Mouse (Mus musculus): ENCODE measurements around the gene Cep57l1.
"Not testable (repeated sequence)": the region's sequence is repeated elsewhere in the genome, so short reads cannot be mapped to it uniquely, and the experiment has no call there.

Gene Cep57l1

DNA sequence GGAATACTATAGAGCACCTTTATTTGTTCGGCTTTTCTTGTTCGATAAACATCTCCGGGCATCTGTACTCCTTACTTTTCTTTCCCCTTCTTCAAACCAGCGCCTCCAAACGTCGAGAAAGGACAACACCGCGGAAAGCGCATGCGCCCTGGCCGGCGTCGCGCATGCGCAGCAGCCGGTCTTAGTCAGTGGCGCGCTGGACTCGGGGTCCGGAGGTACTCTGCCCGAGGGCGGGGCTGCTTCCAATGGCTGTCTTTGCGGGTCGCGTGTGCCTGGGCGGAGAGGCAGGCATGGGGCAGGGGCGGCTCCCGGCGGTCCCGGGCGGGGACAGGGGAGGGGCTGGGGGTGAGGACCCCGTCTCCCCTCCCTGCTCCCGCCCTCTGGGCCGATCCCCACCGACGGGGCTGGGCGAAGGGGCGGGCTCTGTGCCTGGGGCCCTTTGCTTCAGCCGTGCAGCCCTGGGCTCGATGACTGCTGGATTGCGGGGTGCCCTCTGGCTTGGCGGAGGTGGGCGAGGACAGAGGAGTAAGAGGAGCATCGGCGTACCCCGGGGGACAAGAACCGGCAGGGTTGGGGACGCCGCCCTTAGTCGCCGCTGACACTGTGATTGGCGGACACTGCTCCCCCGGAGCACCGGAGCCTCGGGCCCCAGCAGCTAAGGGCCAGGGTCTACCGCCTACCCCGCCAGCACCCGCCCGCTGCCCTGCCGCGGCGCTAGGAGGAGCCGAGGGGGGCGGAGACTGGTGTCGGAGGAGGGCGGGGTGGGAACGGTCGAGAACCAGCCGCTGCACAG is at the start of gene Cep57l1, which contains the start of gene Sesn1:
Gene Cep57l1, minus strand, starts transcription at position 101 of the 793 bp plus-strand sequence.
Gene Sesn1, plus strand, starts transcription at position 165 of the 793 bp plus-strand sequence.
- DNase-seq = peak; percentile 95 to 98

DNA sequence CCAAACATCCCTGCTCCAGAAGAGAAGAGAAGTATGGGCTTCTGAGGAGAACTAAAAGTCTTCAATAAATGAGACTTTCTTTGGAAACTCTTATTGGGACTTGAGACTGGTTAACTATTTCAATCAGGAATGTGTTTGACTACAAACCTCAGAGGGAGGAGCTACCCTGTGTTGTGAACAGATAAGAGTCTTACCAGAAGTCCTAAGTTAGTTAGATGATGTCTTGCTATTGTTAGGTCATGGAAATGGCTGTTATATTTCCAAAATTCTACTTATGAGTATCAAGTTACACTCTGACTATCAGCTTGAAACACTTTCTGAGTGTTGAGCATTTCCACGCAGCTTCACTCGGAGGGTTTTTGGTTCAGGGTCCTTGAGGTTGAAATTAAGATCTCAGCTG is 39.0 kb upstream of the Cep57l1 start:
- no peak for DNase-seq

DNA sequence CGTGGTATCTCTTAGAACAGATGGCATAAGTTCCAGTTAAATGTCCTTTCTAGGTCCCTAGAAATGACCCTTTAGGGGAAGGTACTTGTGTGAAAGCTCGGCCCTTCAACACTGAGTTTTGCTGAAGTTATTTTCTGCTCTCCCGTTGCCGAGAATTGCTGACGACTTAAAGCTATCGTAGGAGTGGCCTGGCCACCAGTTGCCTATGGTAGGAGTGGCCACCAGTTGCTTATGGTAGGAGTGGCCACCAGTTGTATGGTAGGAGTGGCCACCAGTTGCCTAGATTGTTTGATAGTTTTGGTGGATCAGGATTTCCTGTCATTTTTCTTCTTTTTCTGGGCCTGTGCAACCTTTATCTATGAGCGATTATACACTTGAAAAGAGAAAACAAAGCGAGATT is 38.1 kb upstream of the Cep57l1 start:
- DNase-seq = no peak

DNA sequence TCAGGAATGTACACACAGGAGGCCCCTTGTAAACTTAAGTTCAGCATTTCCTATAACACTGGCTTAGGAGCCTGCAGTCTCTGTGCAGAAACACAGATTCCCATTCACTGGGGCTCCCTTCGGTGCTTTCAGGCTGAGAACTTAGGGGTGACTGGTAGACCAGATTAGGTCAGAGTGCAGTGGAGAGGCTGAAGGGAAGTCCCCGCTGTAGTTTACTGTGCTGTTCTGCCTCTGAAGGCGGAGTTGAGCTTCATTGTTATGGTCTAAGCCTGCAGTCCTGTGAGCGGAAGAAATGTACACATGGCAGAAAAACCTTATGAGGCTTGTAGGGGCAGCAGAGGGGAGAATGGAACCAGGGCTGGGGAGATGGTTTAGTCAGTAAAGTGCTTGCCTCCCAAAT is 29.2 kb upstream of the Cep57l1 start:
- no peak for DNase-seq

DNA sequence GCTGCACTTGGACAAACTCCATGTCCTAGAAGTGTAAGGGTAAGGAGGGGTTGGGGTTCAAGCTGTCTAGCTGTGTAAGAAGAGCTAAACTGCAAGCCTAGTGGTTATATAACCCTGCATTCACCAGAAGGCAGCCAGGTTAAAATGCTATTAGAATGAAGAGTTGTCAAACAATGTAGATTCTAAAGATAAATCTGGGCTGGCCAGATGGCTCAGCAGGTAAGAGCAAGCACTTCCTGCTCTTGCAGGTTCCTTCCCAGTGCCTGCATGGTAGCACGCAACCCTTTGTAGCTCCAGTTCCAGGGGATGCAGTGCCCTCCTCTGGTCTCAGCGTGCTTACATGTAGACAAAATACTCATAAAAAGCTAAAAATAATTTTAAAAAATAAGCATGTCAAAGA is 24.5 kb upstream of the Cep57l1 start:
- DNase-seq = no peak

DNA sequence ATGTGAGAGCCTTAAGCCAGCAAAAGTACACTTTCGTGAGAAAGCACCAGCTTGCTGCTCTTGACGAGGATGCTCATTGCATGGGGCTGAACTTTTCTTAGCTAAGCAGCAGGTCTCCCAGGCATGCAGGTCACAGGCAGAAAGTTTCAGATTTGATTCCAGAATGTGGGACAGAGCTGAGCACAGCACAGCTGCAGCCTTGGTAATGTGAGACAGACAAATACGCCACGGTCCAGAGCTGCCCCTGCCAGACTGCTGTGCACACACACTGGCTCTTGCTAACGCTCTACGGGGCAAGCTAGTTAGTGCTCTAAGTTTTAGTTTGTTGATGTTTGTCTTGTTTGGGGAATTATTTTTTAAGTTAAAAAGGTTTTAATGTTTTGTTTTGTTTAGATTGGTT is 22.5 kb upstream of the Cep57l1 start:
- DNase-seq = no peak

DNA sequence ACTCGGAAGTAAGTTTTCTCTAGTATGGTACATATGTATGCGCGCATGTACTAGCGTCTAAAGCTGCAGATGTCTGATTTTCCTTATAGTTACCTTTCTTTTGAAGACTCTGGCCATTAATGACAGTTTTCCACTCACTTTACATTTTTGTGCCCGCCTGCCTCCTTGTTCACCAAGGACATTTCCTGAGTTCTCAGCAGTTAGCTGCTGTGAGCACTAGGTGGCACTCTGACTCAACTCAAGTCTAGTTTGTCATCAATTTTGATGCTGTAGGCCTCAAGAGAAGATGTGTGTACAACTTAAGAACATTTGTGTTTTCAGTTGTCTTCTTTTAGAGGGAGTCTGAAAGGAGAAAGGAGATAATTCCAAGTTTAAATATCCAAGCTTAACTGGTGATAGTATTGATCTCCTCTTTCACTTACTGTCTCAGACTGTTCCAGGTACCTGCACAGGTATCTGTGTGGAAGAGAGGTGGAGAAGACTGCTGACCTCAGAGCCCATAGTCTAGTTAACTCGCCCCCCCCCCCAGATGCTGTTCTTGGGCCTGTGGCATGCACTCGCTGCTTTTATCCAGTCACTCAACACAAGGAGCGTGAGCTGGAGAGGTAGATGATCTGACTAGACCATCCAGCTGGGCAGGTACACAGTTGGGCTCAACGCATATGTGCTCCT is 21.3 kb upstream of the Cep57l1 start:
- peak; percentile 74 to 78 for DNase-seq

DNA sequence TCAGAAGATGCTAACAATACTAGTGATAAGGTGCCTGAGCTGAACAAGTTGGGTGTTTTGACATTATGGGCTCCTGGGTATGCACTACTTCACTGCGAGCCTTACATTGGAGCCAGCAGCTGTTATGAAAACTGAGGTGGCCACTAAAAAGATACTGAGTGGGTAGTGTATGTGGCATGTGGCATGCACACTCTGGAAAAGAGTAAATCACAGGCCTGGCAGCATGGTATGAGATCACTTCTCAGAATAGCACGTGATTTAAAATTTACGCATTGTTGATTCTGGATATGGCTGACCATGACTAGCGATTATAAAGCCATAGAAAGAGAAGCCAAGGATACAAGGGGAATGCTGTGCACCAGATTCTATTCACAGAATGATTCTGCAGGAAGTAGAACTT is 20.8 kb upstream of the Cep57l1 start:
- no peak for DNase-seq

DNA sequence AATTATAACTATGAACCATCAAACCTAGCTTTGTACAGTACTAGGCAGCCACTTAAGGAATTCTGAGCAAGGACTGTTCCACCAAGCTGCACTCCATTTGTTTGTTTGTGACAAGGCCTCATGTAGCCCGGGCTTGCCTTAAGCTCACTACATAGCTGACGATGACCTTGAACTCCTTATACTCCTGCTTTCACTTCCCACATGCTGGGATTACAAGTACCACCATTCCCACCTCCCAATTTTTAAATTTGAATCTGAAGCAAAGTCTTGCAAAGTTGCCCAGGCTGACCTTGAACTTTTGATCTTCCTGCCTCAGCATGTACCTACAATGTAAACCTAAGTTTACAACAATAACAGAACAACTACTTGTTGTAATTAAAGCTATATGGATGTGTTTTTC is 20.3 kb upstream of the Cep57l1 start:
- DNase-seq = no peak

DNA sequence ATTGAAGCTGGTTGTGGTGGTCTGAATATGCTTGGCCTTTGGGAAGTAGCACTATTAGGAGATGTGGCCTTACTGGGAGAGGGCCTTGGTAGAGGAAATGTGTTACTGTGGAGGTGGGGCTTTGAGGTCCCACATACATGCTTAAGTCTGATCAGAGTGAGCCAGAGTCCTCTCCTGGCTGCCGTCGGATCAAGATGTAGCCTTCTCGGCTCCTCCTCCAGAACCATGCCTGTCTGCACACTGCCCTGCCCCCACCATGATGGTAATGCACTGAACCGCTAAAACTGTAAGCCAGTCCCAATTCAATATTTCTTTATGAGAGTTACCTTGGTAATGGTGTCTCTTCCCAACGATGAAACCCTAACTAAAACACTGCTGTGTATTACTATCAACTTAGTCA is 19.5 kb upstream of the Cep57l1 start:
- no peak for DNase-seq

DNA sequence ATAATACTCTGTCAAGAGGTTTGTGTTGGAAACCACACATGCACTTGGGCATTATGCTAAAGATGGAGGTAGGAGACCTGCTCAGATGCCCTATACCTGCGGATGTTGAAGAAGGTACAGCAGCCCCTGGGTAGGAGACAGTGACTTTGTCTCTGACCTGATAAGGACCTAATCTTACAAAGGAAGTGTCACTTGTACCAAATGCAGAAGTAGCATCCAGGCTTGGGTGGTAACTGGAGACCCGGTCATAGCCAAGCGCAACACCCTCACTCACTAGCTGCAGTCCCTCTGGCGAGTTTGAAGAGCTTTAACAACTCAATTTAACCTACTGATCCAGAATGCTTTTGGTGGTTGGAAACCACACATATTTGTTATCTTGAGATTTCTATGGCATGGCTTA is 18.1 kb upstream of the Cep57l1 start:
- no peak for DNase-seq

DNA sequence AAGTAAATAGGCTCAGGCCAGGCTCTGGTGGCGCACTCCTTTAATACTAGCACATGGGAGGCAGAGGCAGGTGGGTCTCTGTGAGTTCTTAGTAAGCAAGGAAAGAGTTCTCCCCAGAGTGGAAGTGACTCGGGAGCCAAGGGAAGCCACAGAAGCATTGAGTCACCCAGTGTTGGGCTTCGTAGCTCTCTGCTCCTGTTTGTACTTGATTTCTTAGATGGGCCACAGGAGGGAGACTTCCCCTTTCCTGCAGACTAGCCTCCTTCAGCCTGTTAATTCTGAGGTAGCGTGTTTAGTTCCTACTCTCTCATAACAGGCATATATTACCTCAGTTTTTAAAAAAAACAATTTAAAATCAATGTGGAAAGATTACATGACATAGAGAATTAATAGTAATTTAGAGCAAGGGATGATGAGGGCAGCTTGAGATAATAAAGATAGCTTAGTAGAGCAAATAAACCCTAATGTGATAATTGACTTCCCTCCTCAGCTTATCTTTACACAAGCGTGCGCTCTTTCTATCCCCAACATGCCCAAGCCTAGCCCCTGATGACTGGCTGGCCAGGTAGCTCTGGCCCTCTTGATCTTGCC is 16.9 kb upstream of the Cep57l1 start:
- DNase-seq = no peak

DNA sequence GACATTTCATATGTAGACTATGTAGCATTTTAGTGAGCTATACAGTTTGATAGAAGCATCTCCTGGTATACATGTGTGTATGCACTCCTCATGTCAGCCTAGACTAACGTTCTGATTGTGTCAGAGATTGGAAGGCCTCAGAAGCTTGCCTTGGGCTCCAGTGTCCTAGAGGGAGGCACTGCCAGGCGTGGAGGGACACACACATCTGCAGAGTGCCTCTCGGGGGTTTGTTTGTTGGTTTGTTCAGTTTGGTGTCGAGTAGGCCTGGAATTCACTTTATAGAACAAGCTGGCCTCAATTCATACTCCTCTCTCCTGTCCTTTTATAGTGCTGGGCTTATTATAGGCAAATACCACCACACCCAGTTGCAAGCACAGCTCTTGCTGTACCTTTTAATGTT is 16.3 kb upstream of the Cep57l1 start:
- no peak for DNase-seq

DNA sequence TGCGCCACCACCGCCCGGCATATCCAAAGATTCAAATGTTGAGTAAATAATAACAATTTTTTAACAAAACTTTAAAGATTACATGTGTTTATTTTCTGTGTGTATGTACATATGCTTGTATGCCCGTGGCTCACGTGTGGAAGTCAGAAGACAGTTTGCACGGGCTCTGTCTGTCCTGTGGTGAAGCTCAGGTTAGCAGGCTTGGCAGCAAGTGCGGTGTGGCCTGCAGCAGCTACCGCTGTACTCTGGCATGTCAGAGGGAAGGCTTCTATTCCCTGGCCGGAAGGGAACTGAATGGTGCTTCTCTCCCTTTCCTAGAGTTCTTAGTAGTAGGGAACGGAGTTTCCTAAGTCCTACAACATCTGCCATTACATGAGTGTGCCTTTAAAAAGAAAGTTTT is 15.4 kb upstream of the Cep57l1 start:
- no peak for DNase-seq

DNA sequence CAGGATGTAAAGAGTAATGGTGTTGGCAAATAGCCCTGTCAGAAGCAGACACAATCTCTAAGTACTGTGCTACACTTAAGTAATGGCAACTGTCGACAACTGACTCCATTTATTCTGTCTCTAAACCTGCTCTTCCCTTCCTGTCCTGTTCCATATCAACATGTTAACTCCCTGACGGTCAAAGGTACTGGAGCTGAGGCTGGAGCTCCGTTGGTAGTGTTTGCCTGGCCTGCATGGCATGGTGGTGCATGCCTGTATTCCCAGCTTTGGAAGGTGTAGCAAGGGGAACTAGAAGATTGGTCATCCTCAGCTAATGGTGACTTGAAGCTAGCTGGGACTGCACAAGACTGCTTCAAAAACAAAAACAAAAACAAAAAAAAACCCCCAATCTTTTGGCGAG is 14.2 kb upstream of the Cep57l1 start:
- no peak for DNase-seq

DNA sequence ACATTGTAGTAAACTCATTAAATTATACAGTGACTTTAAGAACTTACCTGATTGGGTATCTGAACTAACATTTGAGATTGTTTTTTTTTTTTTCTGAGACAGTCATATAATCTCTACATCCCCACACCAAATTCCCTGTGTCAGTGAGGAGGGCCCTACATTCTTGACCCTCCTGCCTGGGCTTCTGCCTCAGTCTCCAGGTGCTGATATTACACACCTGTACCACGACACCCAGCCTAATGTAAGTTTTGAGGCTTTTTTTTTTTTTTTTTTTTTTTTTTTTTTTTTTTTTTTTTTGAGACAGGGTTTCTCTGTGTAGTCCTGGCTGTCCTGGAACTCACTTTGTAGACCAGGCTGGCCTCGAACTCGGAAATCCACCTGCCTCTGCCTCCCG is 13.6 kb upstream of the Cep57l1 start:
- DNase-seq = not testable (repeated sequence)

DNA sequence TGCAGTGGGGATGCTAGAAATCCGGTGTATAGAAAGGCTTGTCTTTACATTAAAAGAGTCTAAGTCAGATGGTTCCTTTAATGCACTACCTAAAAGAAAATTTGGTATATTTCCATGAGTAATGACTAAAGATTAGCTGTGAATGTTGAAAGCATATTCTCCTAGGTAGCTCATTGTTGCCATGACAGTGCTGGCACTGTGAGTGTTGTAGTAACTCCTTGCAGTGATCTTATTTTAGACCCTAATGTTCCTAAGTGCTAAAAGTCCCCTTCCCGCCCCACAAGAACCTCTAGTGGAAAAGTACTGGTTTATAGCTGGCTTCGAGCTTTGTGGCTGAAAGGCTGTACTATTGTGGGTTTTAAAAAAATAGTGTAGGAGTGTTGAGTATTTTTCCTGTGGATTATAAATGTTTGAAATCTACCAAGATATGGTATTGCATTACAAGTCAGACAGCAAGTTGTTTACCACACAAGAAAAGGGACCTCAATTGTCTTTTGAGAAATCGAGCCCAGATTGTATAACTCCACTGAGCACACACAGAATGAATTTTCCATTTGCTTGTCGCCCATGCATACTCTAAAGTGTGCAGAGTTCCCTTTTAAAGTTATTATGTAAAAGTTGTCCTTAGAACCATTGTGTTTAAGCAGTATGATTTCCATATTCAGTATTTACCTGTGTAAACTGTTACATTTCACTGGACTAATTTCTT is 13.1 kb upstream of the Cep57l1 start:
- DNase-seq = no peak

DNA sequence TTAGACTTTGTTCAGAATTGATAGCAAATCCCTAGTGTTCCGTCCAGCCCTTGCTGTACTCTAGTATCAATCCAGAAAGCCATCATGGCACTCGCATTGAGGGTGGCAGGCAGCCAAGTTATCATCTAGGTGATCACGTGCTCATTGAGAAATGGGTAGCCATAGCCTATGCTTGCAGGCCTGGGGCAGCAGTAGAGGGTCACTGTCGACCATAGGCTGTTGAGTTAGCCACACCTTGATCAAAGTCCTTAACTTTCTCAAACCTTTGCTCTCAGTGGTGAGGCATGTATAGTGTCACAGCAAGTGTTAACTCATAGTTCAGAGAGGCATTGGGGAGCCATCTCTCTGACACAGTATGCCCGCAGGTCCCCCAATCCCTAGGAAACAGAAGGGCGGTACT is 11.5 kb upstream of the Cep57l1 start:
- no peak for DNase-seq

DNA sequence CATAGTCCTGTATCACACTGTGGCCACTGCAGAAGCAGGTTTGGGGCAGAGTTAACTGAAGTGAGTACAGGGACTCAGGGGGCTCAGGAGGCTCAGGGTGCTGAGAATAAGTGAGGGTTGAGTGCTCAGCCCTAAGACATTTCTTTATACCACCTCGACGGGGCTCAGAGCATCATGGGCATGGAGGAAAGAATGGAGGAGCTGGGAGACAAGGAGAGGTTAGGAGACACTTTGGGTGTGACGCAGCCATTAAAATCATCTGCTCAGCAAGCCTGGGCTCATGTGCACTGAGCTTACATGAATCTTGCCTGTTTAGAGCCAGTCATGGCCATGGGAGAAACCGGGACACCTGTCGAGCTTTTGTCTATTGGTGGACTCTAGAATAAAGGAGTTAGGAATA is 10.7 kb upstream of the Cep57l1 start:
- no peak for DNase-seq

DNA sequence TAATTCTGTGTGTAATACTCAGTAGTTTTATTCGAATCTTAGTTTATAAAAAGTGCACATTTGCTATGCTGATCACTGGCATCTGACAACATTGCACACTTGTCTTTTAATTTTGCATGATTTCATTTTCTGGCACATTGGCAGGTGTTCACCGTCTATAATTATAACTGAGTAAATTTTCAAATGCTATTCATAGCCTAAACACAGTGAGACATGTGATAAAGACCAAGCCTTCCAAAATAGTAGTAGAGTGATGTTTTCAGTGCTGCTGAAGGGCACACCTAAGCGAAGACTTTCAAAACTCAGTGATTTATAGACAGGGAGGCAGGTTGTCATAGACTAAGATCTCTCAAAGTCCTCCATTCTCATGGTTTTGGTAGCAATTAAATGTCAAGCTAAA is 9.6 kb upstream of the Cep57l1 start:
- DNase-seq = no peak

DNA sequence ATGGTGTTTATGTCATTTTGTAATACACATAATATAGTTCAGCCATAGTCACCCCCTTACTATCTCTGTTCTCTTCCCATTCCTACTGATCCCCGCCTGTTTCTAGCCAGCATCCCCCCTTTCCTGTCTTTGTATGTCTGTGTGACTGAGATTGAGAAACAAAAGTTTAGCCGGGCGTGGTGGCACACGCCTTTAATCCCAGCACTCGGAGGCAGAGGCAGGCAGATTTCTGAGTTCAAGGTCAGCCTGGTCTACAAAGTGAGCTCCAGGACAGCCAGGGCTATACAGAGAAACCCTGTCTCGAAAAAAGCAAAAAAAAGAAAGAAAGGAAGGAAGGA is 9.0 kb upstream of the Cep57l1 start:
- DNase-seq = not testable (repeated sequence)

DNA sequence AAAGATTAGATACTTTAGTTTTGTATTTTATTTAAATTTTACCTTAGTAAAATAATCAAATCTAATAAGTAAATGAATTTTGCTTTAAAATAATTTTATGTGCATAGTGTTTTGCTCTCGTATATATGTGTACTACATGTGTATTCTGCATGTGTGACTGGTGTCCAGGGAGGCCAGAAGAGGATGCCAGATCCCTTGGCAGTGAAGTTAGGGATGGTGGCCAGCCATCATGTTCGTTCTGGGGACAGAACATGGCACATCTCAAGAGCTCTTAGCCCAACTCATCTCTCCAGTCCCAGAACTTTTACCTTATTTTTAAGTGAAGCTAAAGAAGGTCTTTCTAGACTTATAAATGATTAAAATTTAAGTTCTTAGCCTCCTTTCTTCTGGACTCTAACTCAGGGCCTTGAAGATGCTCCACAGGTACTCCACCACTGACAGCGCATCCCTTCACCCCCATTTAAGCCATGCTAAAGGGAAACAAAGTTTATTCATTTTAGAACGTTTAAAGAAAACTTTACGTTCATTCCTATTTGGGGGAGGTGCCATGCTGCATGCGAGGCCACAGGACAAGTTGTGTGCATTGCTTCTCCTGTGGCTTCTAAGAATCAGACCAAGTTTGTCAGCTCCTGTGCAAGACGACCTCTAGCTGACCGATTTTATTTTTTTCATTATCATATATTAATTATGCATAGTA is 8.5 kb upstream of the Cep57l1 start:
- no peak for DNase-seq

DNA sequence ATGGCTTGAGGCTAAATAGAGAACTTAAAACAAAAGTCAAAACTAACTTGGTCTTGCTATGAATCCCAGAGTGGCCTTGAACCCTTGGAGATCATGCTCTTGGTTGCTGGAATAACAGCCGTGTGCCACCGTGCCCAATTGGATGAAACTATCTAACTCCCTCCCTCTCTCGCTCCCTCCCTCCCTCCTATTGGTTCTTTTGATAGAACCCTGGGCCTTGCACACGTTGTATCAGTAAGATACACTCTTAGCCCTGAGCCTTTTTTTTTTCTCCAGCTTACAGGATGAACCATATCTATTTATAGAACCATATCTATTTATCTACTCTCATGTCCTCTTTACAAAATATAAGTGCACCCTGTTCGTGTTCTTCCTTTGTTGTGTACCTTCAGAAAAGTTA is 6.8 kb upstream of the Cep57l1 start:
- no peak for DNase-seq
